Mouse (Mus musculus): ENCODE measurements at regions not wholly inside any gene's neighbourhood (a gene's known extent, or its start where the extent isn't known, plus 50 kb on each side); places are given as distances from the start of the nearest gene placed in this dataset.

DNA sequence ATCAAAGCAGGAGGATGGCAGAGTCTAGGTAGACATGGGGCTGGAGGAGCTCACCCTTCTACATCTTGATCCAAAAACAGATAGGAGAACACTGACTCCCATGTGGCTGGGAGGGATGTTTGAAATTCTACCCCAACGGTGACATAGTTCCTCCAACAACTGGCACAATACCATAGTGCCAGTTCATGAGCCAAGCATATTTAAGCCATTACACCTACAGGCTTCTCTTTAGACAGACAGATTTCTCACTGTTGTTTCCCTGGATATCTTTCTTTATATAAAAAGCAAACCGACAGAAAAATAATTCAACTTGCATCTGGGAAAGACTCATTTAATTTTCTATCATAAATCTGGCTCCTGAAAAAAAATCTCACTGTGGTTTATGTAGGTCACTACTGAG is 380.4 kb upstream of the Nectin3 start:
- no peak for TF ChIP-seq CHD2 (IDR thresholded peaks at IDR 0.05; ENCODE audit: low read depth, low read length)
- no peak for TF ChIP-seq HCFC1 (IDR thresholded peaks at IDR 0.05; ENCODE audit: borderline replicate concordance, insufficient read depth, low read length)
- no peak for TF ChIP-seq ZNF384 (IDR thresholded peaks at IDR 0.05; ENCODE audit: low read depth, low read length)
- TF ChIP-seq ZC3H11A (IDR thresholded peaks at IDR 0.05; ENCODE audit: borderline replicate concordance, low read depth, low read length): no peak
- TF ChIP-seq MAFK (IDR thresholded peaks at IDR 0.05; ENCODE audit: insufficient read depth, low read depth, low read length): no peak
